Mouse (Mus musculus) liver, postnatal 0 days (tissue): ENCODE results near the gene Cdkl4.

Experiments used
- CTCF ChIP-seq: sonication (generic); IDR thresholded peaks from 2 replicates; pipeline ENCODE4 v1.5.1; 2016; ENCODE audit warnings: antibody characterized with exemption, low read depth
- EP300 ChIP-seq: IDR thresholded peaks from 2 replicates; pipeline ENCODE4 v1.6.1; 2016; ENCODE audit warnings: antibody characterized with exemption, low read depth, mild to moderate bottlenecking

- no peak for TF ChIP-seq CTCF
- TF ChIP-seq EP300, result no peak
These were observed 67.8 kb downstream of the Cdkl4 start for GRCm38 (mm10) chr17:80509494-80510458.
